Mouse (Mus musculus): Measurements from ENCODE around the gene Dyrk1a.

Gene Dyrk1a

GRCm38 (mm10) chr16:94720476-94721153 lies 150.8 kb downstream of the Dyrk1a start:
- DNase-seq: no peak

DNA sequence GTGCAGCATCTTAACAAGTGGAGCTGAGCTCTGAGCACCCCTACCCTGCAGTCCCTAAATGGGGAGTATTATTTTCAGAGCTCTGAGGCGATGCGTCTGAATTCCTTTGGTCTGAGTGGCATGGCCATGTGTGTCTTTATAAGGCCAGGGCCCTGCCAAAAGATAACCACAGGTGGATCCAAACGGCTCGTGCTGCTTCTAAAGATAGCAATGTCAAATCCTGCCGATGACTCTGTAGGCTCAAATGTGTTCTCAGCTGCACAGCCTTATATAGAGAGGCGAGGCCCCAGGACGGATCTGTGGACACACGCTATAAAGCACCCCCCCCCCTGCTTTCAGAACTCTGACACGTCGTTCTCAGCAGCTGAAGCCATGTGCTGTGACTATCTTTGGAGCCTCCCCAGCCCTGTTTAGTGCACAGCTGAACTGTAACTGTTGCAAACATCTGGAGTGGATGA lies 151.8 kb downstream of the Dyrk1a start:
- DNase-seq: no peak

- no peak for DNase-seq
These were observed 153.1 kb downstream of the Dyrk1a start for GRCm38 (mm10) chr16:94722936-94723335.

- DNase-seq: peak; percentile 90 to 92
These were observed 154.3 kb downstream of the Dyrk1a start for GRCm38 (mm10) chr16:94724061-94724596.

- peak; percentile 71 to 72 for DNase-seq
These were observed 155.0 kb downstream of the Dyrk1a start for GRCm38 (mm10) chr16:94724747-94725211.

DNA sequence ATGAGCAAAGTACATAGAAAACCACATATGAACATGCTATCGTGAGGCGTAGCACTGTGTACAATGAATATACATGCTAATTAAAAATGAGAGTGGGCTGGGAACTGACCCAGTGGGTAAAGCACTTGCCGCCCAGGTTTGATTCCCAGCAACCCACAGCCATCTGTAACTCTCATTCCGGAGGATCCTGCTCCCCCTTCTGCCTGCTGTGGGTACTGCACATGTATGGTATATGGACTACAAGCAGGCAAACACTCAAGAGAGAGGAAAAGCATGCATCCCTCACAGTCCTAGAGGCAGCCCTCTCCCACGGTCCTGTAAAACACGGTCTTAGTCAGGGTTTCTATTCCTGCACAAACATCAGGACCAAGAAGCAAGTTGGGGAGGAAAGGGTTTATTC lies 159.4 kb downstream of the Dyrk1a start:
- no peak for DNase-seq

- DNase-seq: no peak
These were observed 161.2 kb downstream of the Dyrk1a start for GRCm38 (mm10) chr16:94731027-94731426.

DNA sequence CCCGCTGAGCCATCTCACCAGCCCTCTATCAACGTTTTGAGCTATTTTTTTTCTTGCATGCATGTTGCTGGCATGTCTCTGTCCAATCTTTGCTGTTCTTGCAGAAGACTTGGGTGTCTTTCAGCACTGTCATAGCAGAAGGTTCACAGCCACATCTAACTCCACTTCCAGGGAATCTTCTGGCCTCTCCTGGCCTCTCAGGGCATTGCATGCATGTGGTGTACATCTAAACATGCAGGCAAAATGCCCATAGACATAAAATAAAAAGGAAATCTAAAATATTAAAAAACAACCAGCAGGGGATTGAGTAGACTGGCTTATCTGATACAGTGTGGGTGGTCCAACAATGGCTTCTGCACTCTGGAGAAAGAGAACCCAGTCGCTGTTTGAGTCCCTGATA lies 165.7 kb downstream of the Dyrk1a start:
- DNase-seq: no peak

GRCm38 (mm10) chr16:94736462-94737358 lies 166.9 kb downstream of the Dyrk1a start:
- no peak for DNase-seq

DNA sequence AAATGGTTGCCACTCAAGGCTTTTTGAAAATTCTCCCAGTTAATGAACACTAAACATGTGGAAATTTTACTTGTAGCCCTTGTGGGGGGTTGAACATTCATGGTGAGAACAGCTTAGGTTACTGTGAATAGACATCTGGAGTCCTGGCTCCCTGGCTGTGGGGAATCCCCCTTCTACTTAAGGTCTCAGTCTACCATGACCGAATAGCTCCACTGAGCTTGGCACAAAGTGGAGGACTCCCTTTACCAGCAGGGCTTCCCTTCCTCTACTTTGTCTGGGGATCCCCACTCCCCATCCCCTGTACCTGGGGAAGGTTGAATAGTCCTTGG lies 167.5 kb downstream of the Dyrk1a start:
- no peak for DNase-seq

DNA sequence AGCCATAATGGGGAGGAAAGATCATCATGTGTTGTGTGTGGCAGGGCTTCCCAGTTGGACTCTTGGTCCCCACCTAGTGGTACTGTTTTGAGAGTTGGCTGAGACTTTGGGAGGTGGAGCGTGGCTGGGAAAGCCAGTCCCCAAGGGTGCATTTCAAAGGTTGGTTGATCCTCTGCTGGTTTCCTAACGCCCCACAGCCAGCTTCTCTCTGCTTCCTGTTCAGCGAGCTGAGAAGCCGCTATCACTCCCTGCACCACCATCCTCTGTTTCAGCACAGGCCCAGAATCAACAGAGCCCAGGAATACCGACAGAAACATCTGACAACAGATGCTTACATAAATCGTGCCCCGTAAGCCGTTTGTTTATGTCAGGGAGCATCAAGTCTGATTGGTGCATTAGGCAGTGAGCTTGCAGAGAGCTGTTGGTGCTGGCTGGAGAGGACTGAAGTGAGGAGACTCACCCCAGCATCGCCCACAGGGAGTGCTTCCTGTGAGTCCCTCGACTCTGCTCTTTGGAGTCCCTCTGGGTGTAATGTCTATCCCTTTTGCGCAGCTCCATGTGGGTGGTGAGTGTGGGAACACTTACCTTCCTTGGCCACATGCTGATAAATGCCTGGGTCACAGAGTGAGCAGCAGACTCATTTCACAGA lies 174.2 kb downstream of the Dyrk1a start:
- DNase-seq: peak; percentile 69 to 74

- peak; percentile 81 to 86 for DNase-seq
These were observed 175.2 kb downstream of the Dyrk1a start for GRCm38 (mm10) chr16:94745016-94745415.

Data from cerebellum, postnatal 10 days (tissue).